Mouse (Mus musculus): Measurements from ENCODE around the gene Lmo4.
A peak's percentile ranks its signal among the peaks of the same experiment; 100 is the strongest.

Lmo4 gene

GRCm38 (mm10) chr3:144203988-144204412 is 1.0 kb downstream of the Lmo4 start:
- no peak for DNase-seq (ENCODE audit: low read depth, low spot score)

- DNase-seq (ENCODE audit: low read depth, low spot score), result peak; percentile 35
Observed at GRCm38 (mm10) chr3:144203259-144203987, 1.6 kb downstream of the Lmo4 start.

- no peak for DNase-seq (ENCODE audit: low read depth, low spot score)
Observed at GRCm38 (mm10) chr3:144202574-144203258, 2.3 kb downstream of the Lmo4 start.

DNA sequence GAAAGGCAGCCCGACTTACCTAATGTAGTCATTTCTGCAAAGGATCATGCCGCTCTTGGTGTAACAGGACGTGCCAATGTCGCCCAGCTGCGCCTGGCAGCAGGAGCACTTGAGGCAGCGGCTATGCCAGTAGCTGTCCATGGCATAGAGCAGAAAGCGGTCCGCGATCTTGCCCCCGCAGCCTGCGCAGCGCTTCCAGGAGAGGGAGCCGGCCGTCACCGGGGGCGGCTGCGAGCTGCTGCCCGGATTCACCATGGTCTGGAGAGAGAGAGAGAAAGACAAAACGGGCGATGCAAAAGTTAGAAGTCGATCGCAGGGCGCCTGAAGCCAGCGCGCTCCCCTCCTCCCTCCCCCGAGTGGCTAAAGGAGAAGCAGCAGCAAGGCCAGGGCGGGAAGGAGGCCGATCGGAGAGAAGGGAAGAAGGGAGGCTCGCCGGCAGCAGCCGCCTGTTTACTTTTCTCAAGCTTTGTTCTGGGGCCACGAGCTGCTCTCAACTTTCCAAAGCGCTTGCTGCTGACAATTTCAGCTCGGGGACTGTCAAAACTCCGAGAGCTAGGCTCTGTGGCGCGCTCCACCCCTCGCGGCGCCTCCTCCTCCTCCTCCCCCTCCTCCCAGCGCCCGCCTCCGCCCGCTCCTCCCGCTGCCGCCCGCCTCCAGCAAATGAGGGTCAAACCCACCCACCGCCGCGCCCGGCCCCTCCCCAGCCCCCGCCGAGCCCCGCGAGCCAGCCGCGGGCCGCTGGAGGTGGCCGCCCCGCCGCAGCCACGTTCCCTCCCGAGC is 3.0 kb downstream of the Lmo4 start:
- DNase-seq (ENCODE audit: low read depth, low spot score), result peak; percentile 79

GRCm38 (mm10) chr3:144185327-144186152 is 19.5 kb downstream of the Lmo4 start:
- DNase-seq (ENCODE audit: low read depth, low spot score), result no peak

- no peak for DNase-seq (ENCODE audit: low read depth, low spot score)
Observed at GRCm38 (mm10) chr3:144184918-144185317, 20.1 kb downstream of the Lmo4 start.

DNA sequence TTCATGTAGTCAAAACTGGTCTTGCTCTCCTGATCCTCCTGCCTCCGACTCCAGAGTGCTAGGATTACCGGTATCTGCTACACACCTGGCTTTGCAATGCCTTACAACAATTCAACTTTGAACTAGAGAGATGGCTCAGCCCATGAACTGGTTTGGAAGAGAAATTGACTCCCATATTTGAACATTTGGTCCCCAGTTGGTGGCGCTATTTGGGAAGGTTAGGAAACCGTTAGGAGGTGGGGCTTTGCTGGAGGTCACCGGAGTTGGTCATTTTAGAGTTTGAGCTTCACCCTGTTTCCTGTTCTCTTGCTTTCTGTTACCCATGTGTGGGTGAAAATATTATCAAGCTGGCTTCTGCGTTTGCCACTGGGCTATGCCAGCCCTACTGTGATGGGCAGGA is 22.8 kb downstream of the Lmo4 start:
- no peak for DNase-seq (ENCODE audit: low read depth, low spot score)

DNA sequence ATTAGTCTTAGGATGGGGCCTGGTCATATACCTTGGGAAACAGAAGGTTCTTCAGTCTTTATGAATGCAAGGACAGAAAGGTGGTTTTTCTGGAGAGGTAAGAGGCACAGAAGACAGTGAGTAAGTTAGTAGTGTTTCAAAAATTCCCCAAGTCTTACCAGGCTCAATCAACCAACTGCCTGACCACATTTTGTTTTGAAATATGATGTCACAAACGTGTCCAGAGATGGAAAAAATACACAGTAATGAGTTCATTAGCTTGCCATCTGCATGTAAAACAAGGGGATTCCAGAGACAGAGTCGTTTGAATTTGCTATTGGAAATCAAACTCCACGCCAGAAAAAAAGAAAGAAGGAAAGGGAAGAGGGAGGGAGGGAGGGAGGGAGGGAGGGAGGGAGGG is 26.1 kb downstream of the Lmo4 start:
- DNase-seq (ENCODE audit: low read depth, low spot score), result no peak

GRCm38 (mm10) chr3:144173866-144174588 is 31.0 kb downstream of the Lmo4 start:
- DNase-seq (ENCODE audit: low read depth, low spot score), result no peak

DNA sequence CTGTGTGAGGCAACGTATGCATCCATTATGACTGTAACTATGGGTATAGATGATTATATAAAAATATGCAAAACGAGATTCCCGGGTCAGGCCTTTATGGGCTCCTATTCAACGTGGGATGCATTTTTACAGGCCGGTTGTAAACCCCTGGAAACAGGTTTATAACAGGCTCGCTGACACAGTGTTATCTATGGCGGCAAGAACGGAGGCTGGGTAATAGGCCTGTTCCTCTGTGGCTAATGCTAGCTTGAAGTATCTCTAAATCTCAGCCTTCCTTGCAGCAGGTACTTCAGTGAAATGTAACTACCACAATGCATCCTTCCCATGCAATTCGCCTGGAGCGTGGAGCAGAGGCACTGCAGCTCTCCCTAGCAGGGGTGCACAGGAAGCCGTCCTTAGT is 31.9 kb downstream of the Lmo4 start:
- no peak for DNase-seq (ENCODE audit: low read depth, low spot score)

DNA sequence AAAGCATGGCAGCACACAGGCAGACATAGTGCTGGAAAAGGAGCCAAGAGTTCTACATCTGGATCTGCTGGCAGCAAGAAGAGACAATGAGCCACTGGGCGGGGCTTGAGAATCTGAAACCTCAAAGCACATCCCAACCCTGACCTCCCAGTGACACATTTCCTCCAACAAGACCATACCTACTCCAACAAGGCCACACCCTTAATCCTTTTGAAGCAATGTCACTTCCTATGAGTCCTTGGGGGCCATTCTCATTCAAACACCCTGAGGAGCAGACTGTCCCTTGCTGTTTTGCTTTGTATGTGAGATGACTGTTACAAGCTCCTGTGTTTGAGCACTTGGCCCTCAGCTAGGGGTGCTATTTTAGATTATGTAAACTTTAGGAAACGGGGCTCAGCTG is 33.3 kb downstream of the Lmo4 start:
- DNase-seq (ENCODE audit: low read depth, low spot score), result peak; percentile 90

DNA sequence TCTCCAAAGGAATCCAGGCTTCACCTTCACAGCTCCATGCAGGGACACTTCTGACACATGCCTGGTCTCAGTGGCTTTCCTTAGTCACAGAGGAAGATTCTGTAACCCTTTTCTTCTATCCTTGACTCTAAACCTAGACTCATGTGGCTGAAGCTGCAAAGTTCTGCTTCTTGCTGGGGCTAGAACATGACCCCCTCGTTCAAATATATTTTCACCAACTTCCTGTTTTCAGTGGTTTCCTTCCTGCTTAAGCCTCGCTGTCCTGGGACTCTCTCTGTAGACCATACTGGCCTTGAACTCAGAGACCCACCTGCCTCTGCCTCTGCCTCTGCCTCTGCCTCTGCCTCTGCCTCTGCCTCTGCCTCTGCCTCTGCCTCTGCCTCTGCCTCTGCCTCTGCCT is 34.5 kb downstream of the Lmo4 start:
- no peak for DNase-seq (ENCODE audit: low read depth, low spot score)

DNA sequence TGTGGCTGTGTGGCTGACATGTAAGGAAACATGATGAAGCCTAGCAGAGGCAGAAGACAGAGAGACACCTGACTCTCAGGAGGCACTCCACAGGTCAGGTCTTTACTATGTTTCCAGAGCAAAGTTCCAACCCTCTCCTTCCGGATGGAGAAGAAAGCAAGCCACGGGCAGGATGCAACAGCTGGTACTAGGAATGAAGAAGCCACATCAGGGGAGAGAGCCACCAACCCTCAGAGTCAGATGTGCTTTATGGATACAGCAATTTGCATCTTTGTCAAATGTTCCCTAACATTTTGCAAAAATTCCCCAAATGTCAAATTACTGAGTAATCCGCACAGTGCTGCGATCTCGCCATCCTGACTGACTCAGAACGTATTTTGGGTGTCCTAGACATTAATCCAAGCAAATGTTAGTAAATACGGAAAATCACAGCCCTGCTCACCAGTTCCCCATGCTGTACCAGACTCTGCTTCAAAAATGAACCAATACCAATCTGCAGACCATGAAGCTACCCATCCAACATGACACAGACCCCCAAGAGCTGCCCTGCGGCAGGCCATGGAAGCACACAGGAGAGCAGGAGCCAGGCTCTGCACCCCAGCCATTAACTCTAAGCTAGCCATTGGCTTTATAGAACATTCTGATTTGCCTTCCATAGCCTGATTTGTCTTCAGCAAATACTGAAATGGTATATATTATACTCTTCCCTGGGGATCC is 38.4 kb downstream of the Lmo4 start:
- DNase-seq (ENCODE audit: low read depth, low spot score), result no peak

GRCm38 (mm10) chr3:144165439-144165838 is 39.6 kb downstream of the Lmo4 start:
- no peak for DNase-seq (ENCODE audit: low read depth, low spot score)

- peak; percentile 83 for DNase-seq (ENCODE audit: low read depth, low spot score)
Observed at GRCm38 (mm10) chr3:144164665-144165385, 40.2 kb downstream of the Lmo4 start.

DNA sequence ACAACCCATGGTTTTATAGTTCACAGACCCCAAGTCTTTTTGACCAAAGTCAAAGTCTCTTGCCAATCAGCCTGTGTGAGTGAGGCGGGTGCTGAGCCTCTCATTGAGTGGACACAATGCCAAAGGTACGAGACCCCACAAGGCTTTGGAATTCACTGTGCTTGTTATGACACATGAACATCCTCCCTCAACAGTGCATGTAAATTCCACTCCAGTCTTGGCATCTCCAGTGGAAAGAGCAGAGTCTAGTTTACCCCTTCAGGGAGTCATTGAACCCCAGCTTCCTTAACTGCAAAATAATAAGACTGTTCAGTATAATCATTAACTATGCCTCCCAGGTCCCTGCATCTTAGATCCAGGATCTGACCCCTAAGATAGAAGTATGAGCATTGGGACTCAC is 41.3 kb downstream of the Lmo4 start:
- DNase-seq (ENCODE audit: low read depth, low spot score), result no peak

- DNase-seq (ENCODE audit: low read depth, low spot score), result no peak
Observed at GRCm38 (mm10) chr3:144162156-144162555, 42.9 kb downstream of the Lmo4 start.

- DNase-seq (ENCODE audit: low read depth, low spot score), result no peak
Observed at GRCm38 (mm10) chr3:144161261-144161660, 43.8 kb downstream of the Lmo4 start.

DNA sequence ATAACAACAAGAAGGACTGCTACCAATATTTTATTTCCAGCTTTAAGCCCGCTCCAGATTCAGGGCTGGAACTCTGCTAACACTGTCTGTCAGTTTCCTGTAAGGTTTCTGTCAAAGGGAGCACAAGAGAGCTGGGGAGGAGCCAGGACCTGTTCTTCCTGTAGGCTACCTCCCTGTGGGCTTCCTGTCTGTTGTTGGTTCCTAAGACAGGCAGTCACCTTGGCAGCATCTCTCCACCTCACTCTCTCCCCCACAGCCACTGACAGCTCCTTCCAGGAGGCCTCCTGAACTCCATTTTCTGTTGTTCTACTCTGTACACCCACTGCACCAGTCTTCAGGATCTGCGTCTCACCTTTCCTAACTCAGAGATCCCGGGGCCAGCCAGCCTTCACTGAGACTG is 49.3 kb downstream of the Lmo4 start:
- DNase-seq (ENCODE audit: low read depth, low spot score), result no peak

DNA sequence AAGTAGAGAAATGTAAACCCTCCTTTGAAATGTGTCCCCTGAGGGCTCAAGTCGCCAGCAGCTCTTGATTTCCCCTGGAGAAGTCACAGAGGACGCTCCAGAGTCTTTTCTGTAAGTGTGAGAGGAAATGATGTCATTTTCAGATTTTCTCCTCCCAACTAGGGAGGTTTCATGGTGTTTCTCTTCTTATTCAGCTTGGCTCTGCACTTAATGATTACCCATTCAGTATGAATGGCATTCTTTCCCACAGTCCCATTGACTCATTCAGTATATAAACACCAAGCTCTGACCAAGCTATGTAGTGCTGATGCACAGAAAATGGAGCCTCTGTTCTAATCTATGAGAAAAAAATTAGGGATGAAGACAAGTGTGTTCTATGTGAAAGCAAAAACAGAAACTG is 51.6 kb downstream of the Lmo4 start:
- no peak for DNase-seq (ENCODE audit: low read depth, low spot score)
